Mouse (Mus musculus): Measurements from ENCODE around the gene Zdhhc1.

Gene Zdhhc1

DNA sequence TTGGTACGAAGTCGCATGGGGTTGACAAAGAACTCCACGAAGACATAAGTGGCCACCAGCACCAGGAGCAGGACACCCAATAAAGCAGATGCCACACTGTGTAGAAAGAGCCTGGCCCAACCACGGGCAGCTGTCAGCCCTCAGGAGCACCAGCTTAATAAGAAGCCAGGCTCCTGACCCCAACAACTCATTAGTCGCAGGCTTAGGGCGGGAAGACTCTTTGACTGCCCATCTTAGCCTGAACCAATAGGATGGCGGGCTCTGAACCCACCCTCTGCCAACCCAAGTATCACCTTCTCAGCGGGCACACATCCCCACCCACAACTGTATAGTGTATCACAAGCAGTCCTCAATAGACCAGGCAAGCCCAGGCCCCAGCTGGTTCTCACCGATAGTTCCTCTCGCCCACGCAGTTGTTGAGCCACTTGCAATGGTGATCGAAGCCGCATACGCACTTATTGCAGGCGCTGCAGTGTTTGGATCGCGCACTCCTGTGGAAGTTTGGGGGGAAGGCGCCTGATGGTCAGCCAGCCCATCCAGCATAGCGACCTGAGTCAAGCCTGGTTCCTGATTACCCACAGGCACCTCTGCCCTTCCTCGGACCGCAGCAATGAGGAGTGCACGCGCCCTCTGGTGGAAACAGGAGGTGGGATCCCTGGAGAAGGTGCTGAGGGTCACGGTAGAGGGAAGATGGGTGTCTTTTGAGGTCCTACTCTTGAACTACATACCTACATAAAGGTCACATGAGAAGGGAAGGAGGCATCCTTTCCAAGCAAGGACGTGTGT, 19.9 kb downstream of the Zdhhc1 start:
- DNase-seq (ENCODE audit: low read depth): peak; percentile 38

- DNase-seq (ENCODE audit: low read depth): no peak
These were observed 20.5 kb downstream of the Zdhhc1 start for GRCm38 (mm10) chr8:105476161-105476560.

DNA sequence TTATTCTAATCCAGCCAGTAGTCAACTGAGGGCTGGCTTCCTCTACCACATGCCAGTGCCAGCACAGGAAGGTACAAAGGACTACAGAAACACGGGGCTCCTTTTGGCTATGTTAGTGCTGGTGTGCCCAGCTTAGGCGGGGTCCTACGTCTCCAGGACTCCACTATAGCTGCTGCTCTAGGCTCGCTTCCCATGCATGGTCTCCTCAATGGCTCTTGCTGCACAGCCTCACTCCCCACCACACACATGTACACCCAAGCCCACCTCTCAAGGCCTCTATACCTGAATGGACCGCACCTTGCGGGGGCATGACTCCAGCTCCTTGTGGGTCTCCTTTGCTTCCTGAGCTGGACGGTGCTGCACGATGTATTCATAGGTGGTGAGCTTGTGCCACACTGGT, 21.0 kb downstream of the Zdhhc1 start:
- DNase-seq (ENCODE audit: low read depth): no peak

DNA sequence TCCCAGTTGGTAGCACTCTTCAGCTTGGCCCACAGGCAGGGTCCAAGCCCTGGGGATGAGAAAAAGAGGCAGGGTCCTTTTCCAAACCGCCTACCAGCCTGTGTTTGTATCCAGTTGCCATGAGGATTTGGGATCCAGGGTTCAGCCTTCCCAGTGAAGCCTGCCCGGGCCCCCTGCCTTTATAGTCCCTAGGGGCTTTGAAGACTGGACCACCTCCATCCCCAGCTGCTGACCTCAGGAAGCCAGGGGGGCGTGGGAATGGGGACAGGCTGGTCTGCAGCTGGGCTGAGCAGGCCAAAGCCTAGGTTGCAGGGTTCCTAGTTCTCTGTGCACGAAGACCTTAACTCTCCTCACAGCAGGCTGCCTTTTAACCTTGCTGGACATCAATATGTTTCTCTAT, 21.4 kb downstream of the Zdhhc1 start:
- DNase-seq (ENCODE audit: low read depth): no peak

DNA sequence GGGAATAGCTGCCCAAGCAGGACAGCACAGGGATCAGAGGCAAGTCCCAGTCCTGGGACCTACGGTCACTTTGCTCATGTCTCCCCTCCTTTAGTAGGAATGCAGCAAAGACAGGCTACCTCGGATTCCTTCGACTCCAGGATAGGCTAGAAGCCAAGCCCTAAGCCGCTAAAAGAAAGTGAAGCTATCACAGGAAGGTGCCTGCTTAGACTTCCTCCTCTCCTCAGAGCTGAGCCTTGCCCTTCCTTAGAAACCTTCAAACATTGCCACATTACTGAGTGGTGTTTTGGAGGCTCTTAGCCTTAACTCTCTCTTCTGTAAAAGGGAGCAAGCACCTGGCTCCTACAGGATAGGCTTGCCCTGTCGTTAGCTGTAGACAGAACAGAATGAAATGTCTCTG, 22.0 kb downstream of the Zdhhc1 start:
- DNase-seq (ENCODE audit: low read depth): no peak

GRCm38 (mm10) chr8:105473816-105474606, 22.7 kb downstream of the Zdhhc1 start:
- no peak for DNase-seq (ENCODE audit: low read depth)

DNA sequence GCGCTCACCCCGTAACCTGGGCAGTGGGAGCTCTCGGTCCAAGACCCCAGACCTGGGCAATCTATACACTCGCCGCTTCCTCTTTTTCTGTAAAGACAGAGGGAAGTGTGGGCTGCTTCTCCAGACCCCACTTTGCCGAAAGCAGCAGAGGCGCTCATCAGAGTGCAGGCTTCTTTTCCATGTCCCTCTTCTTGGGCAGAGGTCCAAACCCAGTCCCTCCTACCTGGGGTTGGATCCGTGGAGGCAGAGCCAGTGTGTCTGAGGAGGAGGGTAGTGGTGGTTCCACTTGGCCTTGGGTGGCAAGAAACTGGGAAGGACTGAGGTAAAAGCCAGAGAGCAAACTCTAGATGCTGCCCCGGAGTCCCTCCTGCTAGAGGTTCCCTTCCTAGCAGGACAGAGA, 23.7 kb downstream of the Zdhhc1 start:
- no peak for DNase-seq (ENCODE audit: low read depth)

DNA sequence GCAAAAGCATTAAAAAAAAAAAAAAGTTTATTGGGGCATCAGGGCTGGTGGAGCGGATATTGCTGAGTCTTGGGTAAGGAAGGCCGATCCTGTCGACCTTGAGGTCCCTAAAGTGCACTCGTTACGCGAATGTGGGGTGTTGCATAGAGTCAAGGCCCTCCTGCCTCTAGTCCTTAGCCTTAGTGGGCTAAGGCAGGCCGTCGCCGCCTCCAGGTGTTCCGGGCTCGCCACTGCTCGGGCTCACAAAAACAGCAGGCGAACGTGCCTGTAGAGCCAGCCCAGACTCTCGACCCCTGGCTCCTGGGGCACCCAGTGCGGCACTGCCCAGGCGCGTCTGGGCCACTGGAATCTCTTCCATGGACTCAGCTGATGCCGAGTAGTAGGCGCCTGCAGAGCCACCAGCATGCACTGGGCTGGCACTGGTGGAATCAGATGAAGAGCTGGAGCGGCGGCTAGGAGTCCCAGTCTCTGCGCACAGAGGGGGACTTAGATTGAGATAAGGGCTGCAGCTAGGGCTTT, 24.2 kb downstream of the Zdhhc1 start:
- no peak for DNase-seq (ENCODE audit: low read depth)

- no peak for DNase-seq (ENCODE audit: low read depth)
These were observed 25.2 kb downstream of the Zdhhc1 start, which contains the start of gene Tppp3 for GRCm38 (mm10) chr8:105471314-105472015. Tppp3 (minus strand) TSS chr8:105471526.

DNA sequence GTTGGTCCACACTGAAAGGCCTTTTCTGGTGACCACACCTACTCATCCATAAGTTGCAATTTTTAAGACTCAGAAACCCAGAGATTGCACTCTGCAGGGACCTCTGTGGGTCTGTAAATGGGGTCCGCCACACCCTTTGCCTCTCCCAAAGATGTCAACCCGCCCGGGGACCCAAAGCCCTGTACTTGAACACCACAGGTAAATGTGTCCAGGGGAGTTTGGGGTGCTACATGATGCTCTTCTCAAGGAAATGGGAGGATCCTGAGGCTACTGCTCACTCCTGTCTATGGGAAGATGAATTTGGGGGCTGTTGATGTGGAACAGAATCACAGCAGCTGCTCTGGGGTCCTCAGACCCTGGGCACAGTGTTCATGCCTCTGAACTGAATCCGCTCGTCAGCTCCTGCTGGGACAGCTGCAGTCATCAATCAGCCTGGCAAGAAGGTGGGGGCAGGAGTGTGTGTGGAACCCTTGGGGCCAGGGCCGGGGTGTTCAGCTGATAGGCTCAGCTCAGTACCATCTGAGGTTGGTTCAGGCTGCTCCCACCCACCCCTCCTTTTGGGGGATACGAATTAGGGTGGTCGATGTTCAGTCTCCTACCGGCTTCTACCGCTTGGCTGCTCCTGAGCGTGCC, 25.9 kb downstream of the Zdhhc1 start:
- DNase-seq (ENCODE audit: low read depth): no peak

DNA sequence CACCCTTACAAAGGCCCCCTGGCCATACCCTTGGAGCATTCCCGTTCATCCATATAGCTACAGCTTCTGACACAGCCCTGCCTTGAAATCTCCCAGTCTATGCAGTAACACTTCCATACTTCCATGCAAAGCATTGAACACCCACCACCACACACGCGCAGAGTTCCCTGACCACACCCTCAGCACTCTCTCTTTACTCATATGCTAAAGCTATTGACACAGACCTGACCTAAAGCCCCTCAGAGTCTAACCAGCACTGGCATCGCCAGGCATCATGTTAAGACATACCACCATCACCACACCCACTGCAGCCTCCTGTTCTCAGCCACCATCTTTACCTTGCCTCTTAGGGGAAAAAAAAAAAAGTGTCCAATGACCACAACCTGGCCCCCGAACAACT, 26.4 kb downstream of the Zdhhc1 start:
- no peak for DNase-seq (ENCODE audit: low read depth)

DNA sequence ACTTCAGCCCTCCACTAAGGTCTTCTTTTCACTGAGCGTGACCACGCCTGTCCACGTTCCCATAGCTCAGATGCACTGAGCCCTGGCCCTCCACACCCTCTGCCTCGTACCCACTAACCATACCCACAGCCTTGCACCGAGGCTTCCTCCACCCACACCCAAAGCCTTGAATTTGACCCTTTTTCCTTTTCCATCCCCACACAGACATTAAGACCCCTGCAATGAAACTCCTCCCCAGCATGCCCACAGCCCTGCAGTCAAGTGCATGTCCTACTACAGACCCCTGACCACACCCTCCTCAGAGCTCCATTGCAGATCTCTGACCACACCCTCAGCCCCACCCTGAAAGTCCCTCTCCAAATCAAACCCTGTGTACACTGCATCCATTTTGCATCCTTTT, 26.9 kb downstream of the Zdhhc1 start:
- DNase-seq (ENCODE audit: low read depth): no peak

DNA sequence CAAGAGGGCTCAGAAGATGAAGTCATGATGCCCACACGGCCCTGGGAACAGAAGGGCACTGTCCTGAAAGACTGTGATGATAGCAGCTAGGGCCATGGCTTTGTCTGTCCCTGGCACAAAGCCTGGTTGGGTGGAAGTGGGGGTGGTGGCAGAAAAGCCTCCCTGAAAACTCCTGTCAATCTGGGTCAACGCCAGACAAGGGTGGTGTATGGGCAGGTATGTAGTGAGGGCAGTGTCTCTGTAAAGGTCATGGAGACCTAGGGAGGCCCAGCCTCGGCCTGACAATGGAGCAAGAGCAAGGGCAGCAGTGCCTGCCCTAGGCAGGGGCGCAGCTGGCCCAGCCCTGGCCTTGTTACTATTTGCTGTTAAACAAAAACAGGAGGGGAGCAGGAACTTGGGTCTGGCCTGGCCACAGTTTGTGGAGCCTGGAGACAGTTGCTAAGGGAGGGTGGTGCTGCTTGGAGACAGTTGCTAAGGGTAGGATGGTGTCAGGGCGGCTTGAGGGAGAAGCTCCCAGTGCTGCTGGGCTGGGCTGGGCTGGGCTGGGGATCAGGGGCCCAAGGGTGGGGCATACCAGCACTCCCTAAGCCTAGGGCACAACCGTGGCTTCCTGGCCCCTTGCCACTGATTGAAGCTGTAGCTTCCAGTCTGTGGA, 27.5 kb downstream of the Zdhhc1 start:
- DNase-seq (ENCODE audit: low read depth): peak; percentile 35

GRCm38 (mm10) chr8:105468002-105468720, 28.5 kb downstream of the Zdhhc1 start:
- no peak for DNase-seq (ENCODE audit: low read depth)

DNA sequence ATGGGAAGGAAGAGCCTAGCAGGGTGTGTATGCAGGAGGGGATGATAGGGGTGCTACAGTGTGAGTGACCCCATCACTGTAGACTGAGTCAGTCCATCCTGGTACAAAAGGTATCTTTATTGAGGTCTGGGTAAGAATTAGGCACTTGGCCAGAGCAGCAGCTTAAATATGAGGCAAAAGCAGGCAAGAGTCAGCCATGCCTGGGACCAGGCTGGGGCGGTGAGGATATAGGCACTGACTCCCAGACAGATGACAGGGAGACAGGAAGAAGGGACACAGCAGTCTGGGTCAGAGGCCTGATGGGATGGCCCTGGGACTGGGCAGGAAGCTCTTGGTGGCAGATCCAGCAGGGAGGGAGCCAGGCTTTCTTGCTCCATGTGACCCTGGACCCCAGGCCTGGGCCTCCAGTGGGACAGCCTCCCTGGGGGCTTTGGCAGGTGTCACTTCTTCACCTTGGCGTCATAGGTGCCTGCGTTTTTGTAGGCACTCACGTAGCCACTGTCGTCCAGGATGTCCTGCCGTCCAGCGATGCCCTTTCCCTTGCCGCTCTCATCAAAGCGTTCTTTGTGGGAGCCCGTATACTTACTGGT, 29.2 kb downstream of the Zdhhc1 start:
- DNase-seq (ENCODE audit: low read depth): no peak

DNA sequence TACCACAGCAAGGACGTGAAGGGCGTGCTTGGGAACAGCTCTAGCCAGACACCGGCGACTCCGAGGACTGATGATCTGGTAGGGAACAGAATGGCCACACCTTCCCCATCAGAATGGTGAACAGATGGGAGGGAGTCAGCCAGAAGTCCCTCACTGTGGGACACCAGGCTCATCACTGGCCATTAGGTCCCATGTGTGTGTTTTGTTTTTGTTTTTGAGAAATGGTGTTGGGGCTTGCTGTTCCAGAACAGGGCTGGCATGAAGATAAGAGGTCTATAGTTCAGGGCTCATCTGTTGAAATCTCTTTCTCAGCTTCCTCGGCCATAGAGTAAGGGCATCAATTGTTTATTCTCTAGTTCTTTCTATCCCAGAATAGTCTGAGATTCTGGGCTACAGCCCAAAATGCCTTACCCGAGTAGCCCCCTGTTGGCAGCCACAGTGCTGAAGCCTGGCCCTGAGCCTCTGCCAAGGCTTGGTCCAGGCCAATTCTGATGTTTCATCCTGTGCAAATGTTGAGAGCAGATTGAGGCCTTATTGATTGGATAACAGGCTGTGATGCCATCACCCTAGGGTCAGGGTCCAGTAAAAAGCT, 29.9 kb downstream of the Zdhhc1 start:
- peak; percentile 91 for DNase-seq (ENCODE audit: low read depth)

DNA sequence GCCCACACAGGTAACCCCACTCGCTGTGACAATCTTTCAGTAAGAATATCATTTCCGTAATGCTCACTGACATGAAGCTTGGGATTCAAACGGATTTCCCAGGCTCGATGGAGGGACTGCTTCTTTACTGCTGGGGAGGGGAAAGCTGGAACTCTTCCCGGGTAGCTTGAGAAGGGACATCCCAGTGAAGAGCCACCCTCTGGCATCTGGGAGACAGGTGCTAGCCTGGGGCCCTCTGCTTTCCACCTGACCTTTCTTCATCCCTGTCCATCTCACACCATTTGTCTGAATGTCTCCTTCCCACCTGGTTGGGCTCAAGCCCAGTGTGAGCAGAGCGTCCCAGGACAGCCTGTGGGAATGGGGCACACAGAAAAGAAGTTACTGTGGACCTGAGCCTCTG, 30.5 kb downstream of the Zdhhc1 start:
- no peak for DNase-seq (ENCODE audit: low read depth)

- no peak for DNase-seq (ENCODE audit: low read depth)
These were observed 32.1 kb downstream of the Zdhhc1 start for GRCm38 (mm10) chr8:105464595-105464994.

- DNase-seq (ENCODE audit: low read depth): no peak
These were observed 35.5 kb downstream of the Zdhhc1 start for GRCm38 (mm10) chr8:105461085-105461803.

Data from NIH3T3 (cell line).